11 mouse cellular contexts compared by ENCODE assay signal in the genomic region with DNA sequence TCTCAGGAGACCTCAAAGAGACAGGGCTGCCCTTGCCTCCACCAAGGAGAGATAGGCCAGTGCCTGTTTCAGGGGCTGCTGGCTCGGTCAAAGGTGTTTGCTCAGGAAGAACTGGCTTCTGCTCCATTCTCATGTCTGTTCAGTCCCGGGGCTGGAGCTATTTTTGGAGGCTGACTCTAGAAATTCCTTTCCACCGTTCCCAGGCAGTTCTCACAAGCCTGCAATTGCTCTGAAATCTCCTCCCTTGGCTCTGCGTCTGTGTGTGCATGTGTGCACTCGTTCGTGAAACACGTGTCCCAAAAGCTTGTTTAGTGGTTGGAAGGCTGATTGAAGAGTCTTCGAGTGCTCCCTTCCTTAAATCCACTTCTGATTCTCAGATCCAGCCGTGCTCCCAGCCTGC.
DNase-seq lines count a peak whose midpoint lies in the region; ATAC-seq lines count a peak whose summit lies in the region.
"Had no signal": no experiment of that assay in that cellular context is flagged by ENCODE, and none has a peak within 500 bp of the region (broad histone marks: within the 10 kb centered on the region; RNA-seq: fewer than 3 reads in every experiment).

No protein-coding gene starts in this region.

- H3K36me3 ChIP-seq in kidney, embryonic 15.5 days = no peaks in the 10 kb centered on the region; the same call in 1 of the 2 replicates
- H3K36me3 ChIP-seq in midbrain, embryonic 16.5 days (ENCODE audit: control insufficient read depth, insufficient read depth, low read length) = no peaks in the 10 kb centered on the region

- H3K4me1 ChIP-seq in kidney, embryonic 15.5 days = peaks cover 3% of the 10 kb centered on the region; the same call in 1 of the 2 replicates
- H3K4me1 ChIP-seq in midbrain, embryonic 16.5 days (ENCODE audit: control insufficient read depth, insufficient read depth, low read length) = peaks cover 4% of the 10 kb centered on the region; the same call in 1 of the 2 replicates

- H3K27ac ChIP-seq in kidney, embryonic 15.5 days = no peak overlapping the region; the same call in 1 of the 2 replicates
- no peak overlapping the region for H3K27ac ChIP-seq in midbrain, embryonic 16.5 days (ENCODE audit: low read length)
- H3K27ac ChIP-seq: hindbrain, embryonic 14.5 days had no signal

- DNase-seq in kidney, adult 11 months = peak; percentile 57
- peak; percentile 89 for DNase-seq in fibroblast of lung, adult 2 months (ENCODE audit: low read depth)
- peak; percentile 42 to 58 for DNase-seq in heart, postnatal 14 days
- peak; percentile 40 for DNase-seq in lung, postnatal 14 days
- DNase-seq in layer of hippocampus, postnatal 14 days (ENCODE audit: low spot score in 2 of 2) = no peak
- no peak for DNase-seq in thymus, postnatal 14 days
- DNase-seq: adrenal gland, adult 2 months; midbrain, embryonic 14.5 days had no signal

- H3K4me3 ChIP-seq in kidney, embryonic 15.5 days (replicated peaks) = no peak overlapping the region
- no peak overlapping the region for H3K4me3 ChIP-seq in midbrain, embryonic 16.5 days (ENCODE audit: low read depth, low read length)

- H3K27me3 ChIP-seq in kidney, embryonic 15.5 days = no peaks in the 10 kb centered on the region
- H3K27me3 ChIP-seq in midbrain, embryonic 16.5 days (ENCODE audit: control insufficient read depth, insufficient read depth, low read depth, low read length) = no peaks in the 10 kb centered on the region

- intact Hi-C loops in heart, postnatal 14 days (cut with DNase I) = no loop called here

- ATAC-seq in kidney, embryonic 15.5 days (replicated peaks; ENCODE audit: low FRiP score) = no peak
- no peak for ATAC-seq in midbrain, embryonic 16.5 days

- no peaks in the 10 kb centered on the region for H3K9me3 ChIP-seq in kidney, embryonic 15.5 days (replicated peaks)
- H3K9me3 ChIP-seq in midbrain, embryonic 16.5 days (replicated peaks; ENCODE audit: control insufficient read depth, low read length, poor library complexity, severe bottlenecking) = no peaks in the 10 kb centered on the region

- WGBS in kidney, embryonic 15.5 days = 71% methylated on average over 9 of the region's 9 CpGs
- 80% methylated on average over 9 of the region's 9 CpGs for WGBS in midbrain, embryonic 16.5 days

- H3K4me2 ChIP-seq in kidney, embryonic 15.5 days = no peak overlapping the region
- no peak overlapping the region for H3K4me2 ChIP-seq in midbrain, embryonic 16.5 days (ENCODE audit: low read length)
- H3K4me2 ChIP-seq: hindbrain, embryonic 14.5 days had no signal

- H3K9ac ChIP-seq in kidney, embryonic 15.5 days = no peak overlapping the region
- H3K9ac ChIP-seq in midbrain, embryonic 16.5 days (ENCODE audit: low read depth, low read length) = no peak overlapping the region
- H3K9ac ChIP-seq: hindbrain, embryonic 14.5 days had no signal

Comparison
In these comparisons a context has a peak if more than half of its experiments do, and no peak if none do; other contexts are left out.
1. DNase-seq: peak in kidney, adult 11 months (single experiment), fibroblast of lung, adult 2 months (single experiment), heart, postnatal 14 days (2 of 2) and lung, postnatal 14 days (single experiment); none in layer of hippocampus, postnatal 14 days (0 of 2) and thymus, postnatal 14 days (single experiment).